Mouse (Mus musculus) spleen, adult 2 months (tissue): ENCODE measurements around the gene Pgk1.

ENCODE experiments used
- CTCF ChIP-seq: fragments of 200-500 bp; IDR thresholded peaks from 2 replicates; pipeline ENCODE4 v1.5.1; 2011; ENCODE audit warnings: mild to moderate bottlenecking, inconsistent platforms; ENCODE audit not compliant: insufficient read depth, insufficient read length, insufficient replicate concordance; ENCODE audit errors: extremely low read depth
- POLR2A ChIP-seq: fragments of 200-500 bp; IDR thresholded peaks from 2 replicates; pipeline ENCODE4 v1.6.1; 2011; ENCODE audit warnings: low read depth, low read length, inconsistent platforms

DNA sequence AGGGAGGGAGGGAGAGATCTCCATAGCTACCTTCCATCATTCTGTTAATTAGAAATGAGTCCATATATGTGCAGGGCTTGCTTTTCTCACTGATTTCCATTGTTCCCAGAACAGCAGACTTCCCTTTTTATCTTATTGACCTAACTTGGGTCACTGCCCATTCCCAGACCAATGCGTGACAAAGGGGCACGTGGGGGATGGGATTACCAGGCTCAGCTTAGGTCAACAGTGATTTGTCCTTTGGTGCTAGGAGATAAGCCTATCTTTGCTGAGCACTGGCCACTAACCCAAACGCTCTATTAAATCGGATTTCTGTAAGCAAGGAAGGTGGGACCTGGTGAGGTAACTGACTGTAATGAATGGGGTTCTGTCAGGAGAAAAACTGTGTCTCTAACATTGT, 2.6 kb upstream of the Pgk1 start:
- TF ChIP-seq POLR2A = no peak
- TF ChIP-seq CTCF = no peak
